Mouse (Mus musculus): Measurements from ENCODE around the gene Mef2d.

Gene Mef2d

DNA sequence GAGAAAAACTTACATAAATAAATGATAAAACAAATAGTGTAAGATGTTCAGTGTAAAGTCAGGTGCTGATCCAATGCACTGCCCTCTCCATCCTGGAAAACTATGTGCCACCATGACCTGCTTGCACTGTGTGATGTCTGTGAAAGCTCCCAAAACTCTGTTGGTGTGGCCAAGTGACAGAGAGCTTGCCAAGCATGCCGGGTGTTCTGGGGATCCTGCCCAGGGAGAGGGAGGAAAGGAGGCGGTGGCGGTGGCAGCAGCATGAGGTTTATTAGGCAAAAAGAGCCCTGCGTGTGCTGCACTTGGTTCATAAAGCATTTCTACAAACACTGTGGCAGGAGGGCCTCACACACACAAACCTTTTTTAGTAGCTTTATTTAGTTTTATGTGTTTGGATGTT is 39.2 kb downstream of the Mef2d start:
- DNase-seq (ENCODE audit: low spot score), result no peak

DNA sequence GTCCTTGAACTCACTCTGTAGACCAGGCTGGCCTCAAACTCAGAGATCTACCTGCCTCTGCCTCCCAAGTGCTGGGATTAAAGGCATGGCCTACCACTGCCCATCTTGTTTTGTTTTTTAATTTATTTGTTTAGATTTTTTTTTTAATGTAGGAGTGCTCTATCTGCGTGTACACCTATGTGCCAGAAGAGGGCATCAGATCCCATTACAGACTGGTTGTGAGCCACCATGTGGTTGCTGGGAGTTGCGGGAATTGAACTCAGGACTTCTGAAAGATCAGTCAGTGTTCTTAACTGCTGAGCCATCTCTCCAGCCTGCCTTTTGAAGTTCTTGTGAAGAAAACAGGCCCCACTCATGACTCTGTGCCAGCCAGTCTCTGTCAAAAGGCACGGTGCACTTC is 44.3 kb downstream of the Mef2d start:
- no peak for DNase-seq (ENCODE audit: low spot score)

- no peak for DNase-seq (ENCODE audit: low spot score)
Measured at GRCm38 (mm10) chr3:88191146-88191545, 49.0 kb downstream of the Mef2d start.

DNA sequence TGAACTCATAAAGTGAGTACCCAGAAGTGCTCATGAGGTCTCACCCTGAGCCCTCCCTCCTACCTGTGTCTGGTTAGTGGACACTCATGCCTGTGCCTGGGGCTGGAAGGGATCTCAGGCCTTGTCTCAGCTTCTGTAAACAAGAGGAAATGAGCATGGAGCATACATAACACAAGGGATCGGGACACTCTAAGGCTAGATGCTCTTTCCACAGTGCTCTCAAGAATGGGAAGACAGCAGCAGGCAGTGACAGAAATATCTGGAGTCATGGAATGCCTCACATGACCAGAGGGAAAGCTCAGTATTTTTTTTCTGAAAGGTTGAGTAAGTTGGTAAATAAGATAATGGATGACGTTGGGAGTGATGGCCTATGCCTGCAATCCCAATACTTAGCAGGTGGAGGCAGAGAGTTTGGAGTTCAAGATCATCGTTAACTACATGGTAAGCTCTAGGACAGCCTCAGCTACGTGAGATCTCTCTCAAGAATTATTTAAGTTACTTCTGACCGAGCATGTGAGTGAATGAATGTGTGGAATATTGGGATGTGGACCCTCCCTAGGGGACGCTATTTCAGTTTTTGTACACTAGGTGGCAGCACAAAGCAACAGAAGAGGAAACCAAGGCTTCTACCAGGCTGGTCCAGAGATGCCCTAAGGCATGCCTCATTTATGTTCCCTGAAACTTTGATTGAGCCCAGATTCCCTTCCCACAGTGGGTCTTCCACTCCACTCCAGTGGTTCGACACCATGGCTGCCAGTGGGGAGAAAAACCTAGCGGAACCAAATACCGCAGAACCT is 49.8 kb downstream of the Mef2d start:
- DNase-seq (ENCODE audit: low spot score), result no peak

GRCm38 (mm10) chr3:88197741-88198504 is 55.8 kb downstream of the Mef2d start:
- no peak for DNase-seq (ENCODE audit: low spot score)

DNA sequence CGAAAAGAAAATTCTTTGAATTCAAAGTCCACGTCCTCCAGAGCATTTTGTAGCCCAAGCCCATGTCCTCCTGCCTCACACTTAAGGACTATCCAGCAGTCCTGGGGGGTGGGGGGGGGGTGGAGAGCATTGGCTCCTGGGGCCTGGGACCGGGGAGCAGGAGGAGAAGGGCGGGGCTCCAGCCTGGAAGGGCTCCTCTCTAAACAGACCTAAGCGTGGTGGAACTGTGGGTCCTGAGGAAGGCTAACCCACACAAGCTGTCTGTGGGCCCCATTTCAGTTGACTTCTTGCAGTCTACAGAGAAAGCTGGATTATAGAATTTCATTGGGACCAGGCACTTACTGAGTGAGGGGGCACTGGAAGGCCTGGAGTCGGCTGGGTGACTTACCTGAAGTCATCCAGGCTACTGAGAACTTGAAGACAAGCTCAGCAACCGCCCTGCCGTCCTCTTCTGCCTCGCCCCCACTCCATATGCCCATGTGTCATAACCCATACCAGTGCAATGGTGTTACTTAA is 56.4 kb downstream of the Mef2d start:
- no peak for DNase-seq (ENCODE audit: low spot score)

- no peak for DNase-seq (ENCODE audit: low spot score)
Measured at GRCm38 (mm10) chr3:88199541-88200110, 57.5 kb downstream of the Mef2d start.

DNA sequence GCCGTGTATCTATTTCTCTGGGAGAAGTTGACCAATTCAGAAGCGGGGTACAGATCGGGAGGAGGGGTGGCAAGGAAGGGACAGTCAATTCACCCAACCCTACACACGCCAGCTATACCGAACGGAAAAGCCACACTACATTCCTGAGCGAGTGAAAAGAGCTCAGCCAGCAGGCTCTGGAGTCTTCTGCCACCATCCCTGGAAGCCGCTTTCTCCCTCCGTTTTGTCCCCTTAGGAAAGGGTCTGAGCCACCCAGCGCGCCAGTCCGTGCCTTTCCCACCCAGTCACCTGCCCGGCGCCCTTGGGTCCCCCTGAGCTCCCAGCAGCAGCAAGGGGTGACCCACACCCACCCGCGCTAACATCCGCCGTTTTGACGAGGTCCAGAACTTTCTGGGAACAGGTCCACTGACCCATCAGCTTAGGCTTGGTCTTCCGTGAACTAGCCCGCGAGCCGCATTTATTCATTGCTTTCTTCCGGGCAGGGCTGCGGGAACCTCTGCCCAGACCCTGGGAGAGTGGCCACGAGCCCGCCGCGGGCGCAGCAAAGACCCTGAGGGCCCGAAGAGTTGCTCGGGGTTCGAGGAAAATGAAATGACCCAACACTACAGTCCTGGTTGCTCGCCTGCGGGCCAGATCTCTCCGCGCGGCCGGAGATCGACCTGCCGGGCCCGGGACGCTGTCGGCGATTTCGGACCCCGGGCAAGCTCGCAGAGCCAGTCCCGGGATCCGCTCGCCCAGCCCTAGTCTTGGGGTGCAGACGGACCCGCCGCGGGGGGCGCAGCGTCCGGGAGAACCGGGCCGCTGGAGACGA is 58.2 kb downstream of the Mef2d start:
- no peak for DNase-seq (ENCODE audit: low spot score)

- DNase-seq (ENCODE audit: low spot score), result no peak
Measured at GRCm38 (mm10) chr3:88200972-88201330, 58.8 kb downstream of the Mef2d start.

DNA sequence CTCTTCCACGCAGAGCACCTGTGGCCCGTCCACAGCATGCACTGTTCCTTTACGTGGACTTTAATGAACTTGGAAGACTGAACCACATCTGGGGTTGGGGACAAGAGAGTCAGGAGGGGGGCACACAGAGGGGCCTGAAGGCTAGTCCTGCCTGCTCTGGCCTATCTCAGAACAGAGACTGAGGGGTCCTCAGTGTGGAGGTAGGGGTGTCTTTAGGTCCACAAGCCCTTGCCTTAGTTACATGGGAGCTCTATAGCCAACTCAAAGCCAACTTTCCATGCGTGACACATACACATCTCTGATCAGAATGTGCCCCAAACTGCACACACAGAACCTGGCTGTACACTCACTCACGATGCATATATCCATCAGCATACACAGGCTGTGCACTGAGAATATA is 59.5 kb downstream of the Mef2d start:
- DNase-seq (ENCODE audit: low spot score), result no peak

GRCm38 (mm10) chr3:88202986-88203385 is 60.8 kb downstream of the Mef2d start:
- no peak for DNase-seq (ENCODE audit: low spot score)

- no peak for DNase-seq (ENCODE audit: low spot score)
Measured at GRCm38 (mm10) chr3:88203456-88203855, 61.3 kb downstream of the Mef2d start.

- no peak for DNase-seq (ENCODE audit: low spot score)
Measured at GRCm38 (mm10) chr3:88203999-88204700, 62.0 kb downstream of the Mef2d start.

- no peak for DNase-seq (ENCODE audit: low spot score)
Measured at GRCm38 (mm10) chr3:88204751-88205150, 62.6 kb downstream of the Mef2d start.

DNA sequence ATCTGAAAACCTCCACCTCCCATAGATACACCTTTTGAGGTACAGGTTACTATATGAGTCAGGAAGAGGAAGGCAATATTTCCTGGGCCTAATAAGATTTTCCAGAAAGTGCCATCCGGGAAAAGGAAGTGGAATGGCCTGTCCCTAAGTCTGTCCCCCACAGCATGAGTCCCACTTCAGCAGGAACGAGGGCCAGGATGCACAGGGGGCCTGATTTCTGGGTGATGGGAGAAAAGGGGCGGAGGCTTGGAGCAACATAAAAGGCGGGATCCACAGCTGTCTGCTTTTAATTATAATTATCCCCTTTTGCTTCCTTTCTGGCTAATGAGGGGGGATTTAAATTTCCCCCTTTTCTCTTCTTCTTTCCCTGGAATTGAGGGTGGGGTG is 63.0 kb downstream of the Mef2d start:
- no peak for DNase-seq (ENCODE audit: low spot score)

GRCm38 (mm10) chr3:88205563-88206491 is 63.7 kb downstream of the Mef2d start:
- DNase-seq (ENCODE audit: low spot score), result no peak

DNA sequence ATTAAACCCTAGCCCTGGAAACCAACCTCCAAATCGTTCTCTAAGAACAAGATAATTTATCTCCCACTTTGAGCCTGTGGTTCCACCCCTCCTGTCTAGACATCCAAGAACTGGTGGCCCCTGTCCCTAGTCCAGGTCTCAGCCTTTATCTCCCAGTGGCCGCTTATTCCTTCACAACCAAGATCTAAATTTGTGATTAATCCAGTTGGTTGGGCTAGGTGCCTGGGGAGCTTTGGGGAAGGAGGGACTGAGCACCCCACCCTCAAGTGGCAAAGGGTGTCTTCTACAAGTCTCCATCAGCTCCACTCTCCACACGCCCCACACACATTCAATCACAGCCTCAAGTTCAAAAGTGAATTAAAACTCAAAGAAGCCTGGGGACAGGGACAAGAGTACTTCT is 64.3 kb downstream of the Mef2d start:
- no peak for DNase-seq (ENCODE audit: low spot score)

DNA sequence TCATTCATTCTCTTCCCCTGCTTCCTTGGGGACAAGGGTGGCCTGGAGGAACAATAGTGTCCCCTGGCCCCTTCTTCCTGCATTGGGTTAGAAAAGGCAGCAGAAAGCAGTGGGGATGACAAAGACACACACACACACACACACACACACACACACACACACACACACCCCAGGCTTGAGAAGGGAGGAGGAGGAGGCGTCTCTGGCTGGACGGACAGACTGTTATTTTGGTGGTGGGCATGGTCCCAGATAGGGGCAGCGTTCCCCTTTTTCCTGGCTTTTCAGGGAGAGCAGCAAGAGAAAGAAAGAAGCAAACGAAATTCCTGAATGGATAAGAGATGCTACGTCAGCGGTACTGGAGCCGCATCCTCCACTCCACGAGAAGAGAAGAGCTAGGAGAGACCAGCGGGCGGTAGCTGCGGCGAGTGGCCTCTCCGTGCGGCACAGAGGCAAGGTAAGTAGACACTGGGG is 64.8 kb downstream of the Mef2d start:
- no peak for DNase-seq (ENCODE audit: low spot score)

- no peak for DNase-seq (ENCODE audit: low spot score)
Measured at GRCm38 (mm10) chr3:88207451-88208100, 65.4 kb downstream of the Mef2d start.

- no peak for DNase-seq (ENCODE audit: low spot score)
Measured at GRCm38 (mm10) chr3:88208226-88208720, 66.1 kb downstream of the Mef2d start.

All from testis, postnatal 10 days (tissue).